ENCODE assay signal across 8 mouse cellular contexts in genomic region chr11:110449183-110449582, GRCm38 (mm10). TPM values are rescaled to one million over a fixed set of nuclear protein-coding genes. Genes with fewer than 3 reads are reported as not detected.
DNase-seq lines count a peak whose midpoint lies in the region; ATAC-seq and TF ChIP-seq lines count a peak whose summit lies in the region.
"Had no signal": no experiment of that assay in that cellular context is flagged by ENCODE, and none has a peak within 500 bp of the region (broad histone marks: within the 10 kb centered on the region; RNA-seq: fewer than 3 reads in every experiment).

No protein-coding gene starts in this region.

- WGBS in lung, postnatal 0 days = 27% methylated on average over 11 of the region's 11 CpGs
- 54% methylated on average over 11 of the region's 11 CpGs for WGBS in lung, adult 2 months
- 8% methylated on average over 11 of the region's 11 CpGs for WGBS in forebrain, embryonic 12.5 days
- WGBS in limb, embryonic 14.5 days = 8% methylated on average over 11 of the region's 11 CpGs
- 31% methylated on average over 11 of the region's 11 CpGs for WGBS in stomach, embryonic 16.5 days

- peak; percentile 25; the same call in 1 of the 2 replicates for ATAC-seq in lung, postnatal 0 days
- ATAC-seq in forebrain, embryonic 12.5 days (ENCODE audit: low FRiP score) = peak; percentile 44; the same call in 1 of the 2 replicates
- ATAC-seq in limb, embryonic 14.5 days (ENCODE audit: low FRiP score, low read depth) = 0 out of 2 replicates have a peak, but pooled peaks have one; percentile 18
- ATAC-seq in stomach, embryonic 16.5 days (ENCODE audit: insufficient read depth, low FRiP score) = no peak

- H3K9me3 ChIP-seq in lung, postnatal 0 days (ENCODE audit: low read length) = no peaks in the 10 kb centered on the region
- no peaks in the 10 kb centered on the region for H3K9me3 ChIP-seq in forebrain, embryonic 12.5 days
- H3K9me3 ChIP-seq in limb, embryonic 14.5 days (ENCODE audit: control insufficient read depth, low read length) = no peaks in the 10 kb centered on the region
- H3K9me3 ChIP-seq in stomach, embryonic 16.5 days (replicated peaks; ENCODE audit: control insufficient read depth, low read length) = no peaks in the 10 kb centered on the region

- peak; percentile 20 for DNase-seq in lung, postnatal 0 days (ENCODE audit: low spot score)
- DNase-seq in lung, adult 2 months = no peak
- DNase-seq in limb, embryonic 14.5 days (ENCODE audit: low spot score) = peak; percentile 72
- no peak for DNase-seq in left cerebral cortex, postnatal 4 days
- no peak for DNase-seq in lung, postnatal 4 days
- DNase-seq: right cerebral cortex, postnatal 14 days had no signal

- H3K4me3 ChIP-seq in lung, postnatal 0 days (ENCODE audit: low read depth, low read length) = no peak overlapping the region
- no peak overlapping the region for H3K4me3 ChIP-seq in lung, adult 2 months (replicated peaks; ENCODE audit: extremely low read depth, low read depth, low read length)
- H3K4me3 ChIP-seq in forebrain, embryonic 12.5 days (replicated peaks) = peak overlapping the region; percentile 21
- peak overlapping the region; percentile 16 for H3K4me3 ChIP-seq in limb, embryonic 14.5 days (replicated peaks; ENCODE audit: low read length)
- H3K4me3 ChIP-seq in stomach, embryonic 16.5 days (replicated peaks; ENCODE audit: low read length) = peak overlapping the region; percentile 24; the same call in 1 of the 2 replicates

- no peak for TF ChIP-seq CTCF in lung, postnatal 0 days (IDR thresholded peaks at IDR 0.05)
- TF ChIP-seq CTCF in lung, adult 2 months (IDR thresholded peaks at IDR 0.05; ENCODE audit: insufficient read depth, low read length) = no peak

- H3K9ac ChIP-seq in lung, postnatal 0 days (replicated peaks; ENCODE audit: low read depth) = no peak overlapping the region
- H3K9ac ChIP-seq in forebrain, embryonic 12.5 days = peak overlapping the region; percentile 26; the same call in 1 of the 2 replicates
- H3K9ac ChIP-seq in limb, embryonic 14.5 days (ENCODE audit: low read depth, low read length, severe bottlenecking) = 0 out of 2 replicates have a peak overlapping the region, but pooled peaks have one; percentile 7
- peak overlapping the region; percentile 49; the same call in 1 of the 2 replicates for H3K9ac ChIP-seq in stomach, embryonic 16.5 days (ENCODE audit: low read length)

- peak overlapping the region; percentile 50 for H3K4me2 ChIP-seq in lung, postnatal 0 days (replicated peaks; ENCODE audit: low read depth, low read length)
- peak overlapping the region; percentile 46 for H3K4me2 ChIP-seq in forebrain, embryonic 12.5 days
- H3K4me2 ChIP-seq in limb, embryonic 14.5 days (replicated peaks; ENCODE audit: low read depth, low read length, severe bottlenecking) = peak overlapping the region; percentile 40
- H3K4me2 ChIP-seq in stomach, embryonic 16.5 days (ENCODE audit: low read depth, low read length) = peak overlapping the region; percentile 47

- no peaks in the 10 kb centered on the region for H3K27me3 ChIP-seq in lung, postnatal 0 days (replicated peaks; ENCODE audit: insufficient read depth, low read length)
- H3K27me3 ChIP-seq in forebrain, embryonic 12.5 days = peaks cover 20% of the 10 kb centered on the region
- H3K27me3 ChIP-seq in limb, embryonic 14.5 days (ENCODE audit: control insufficient read depth, insufficient read depth, low read length) = no peaks in the 10 kb centered on the region
- H3K27me3 ChIP-seq in stomach, embryonic 16.5 days (ENCODE audit: control insufficient read depth, insufficient read depth, low read length) = no peaks in the 10 kb centered on the region

- TF ChIP-seq EP300 in lung, postnatal 0 days (IDR thresholded peaks at IDR 0.05) = no peak

- intact Hi-C loops in left cerebral cortex, postnatal 4 days (cut with DNase I) = no loop called here

- TF ChIP-seq POLR2A in lung, adult 2 months (IDR thresholded peaks at IDR 0.05; ENCODE audit: borderline replicate concordance, extremely low read depth, low read depth, low read length) = no peak
- TF ChIP-seq POLR2A in limb, embryonic 14.5 days (IDR thresholded peaks at IDR 0.05; ENCODE audit: borderline replicate concordance, extremely low read depth, insufficient read depth, insufficient read length) = no peak

- peaks cover 23% of the 10 kb centered on the region; the same call in 1 of the 2 replicates for H3K4me1 ChIP-seq in lung, postnatal 0 days (ENCODE audit: insufficient read depth, low read depth, low read length)
- peaks cover 2% of the 10 kb centered on the region; the same call in 1 of the 2 replicates for H3K4me1 ChIP-seq in lung, adult 2 months (ENCODE audit: control insufficient read depth, insufficient read depth, low read length)
- H3K4me1 ChIP-seq in forebrain, embryonic 12.5 days = peaks cover 30% of the 10 kb centered on the region
- H3K4me1 ChIP-seq in limb, embryonic 14.5 days (ENCODE audit: control insufficient read depth, insufficient read depth, low read length) = peaks cover 30% of the 10 kb centered on the region
- H3K4me1 ChIP-seq in stomach, embryonic 16.5 days (ENCODE audit: control insufficient read depth, insufficient read depth, low read length) = peaks cover 38% of the 10 kb centered on the region

- H3K36me3 ChIP-seq in lung, postnatal 0 days (ENCODE audit: insufficient read depth, low read length) = no peaks in the 10 kb centered on the region
- no peaks in the 10 kb centered on the region for H3K36me3 ChIP-seq in forebrain, embryonic 12.5 days (replicated peaks)
- no peaks in the 10 kb centered on the region for H3K36me3 ChIP-seq in limb, embryonic 14.5 days (ENCODE audit: control insufficient read depth, insufficient read depth, low read length)
- no peaks in the 10 kb centered on the region for H3K36me3 ChIP-seq in stomach, embryonic 16.5 days (ENCODE audit: control insufficient read depth, insufficient read depth, low read length)

- no peak overlapping the region for H3K27ac ChIP-seq in lung, postnatal 0 days (ENCODE audit: low read length)
- H3K27ac ChIP-seq in forebrain, embryonic 12.5 days = no peak overlapping the region
- H3K27ac ChIP-seq in limb, embryonic 14.5 days (replicated peaks; ENCODE audit: low read depth, low read length) = no peak overlapping the region
- H3K27ac ChIP-seq in stomach, embryonic 16.5 days (ENCODE audit: low read length) = peak overlapping the region; percentile 22

RNA-seq across cellular contexts. Expression of gene Map2k6, which starts 50.3 kb away (rescaled TPM):
- polyA plus RNA-seq in lung, postnatal 0 days (2015; fragmentation: Nextera tagmentation; extraction: Ambion mirVana) = 4.7 and 5.1 TPM in 2 replicates
- 2.1 and 2.3 TPM in 2 replicates for polyA plus RNA-seq in lung, adult 2 months (2012; rRNA removed)
- 39.5 and 40.3 TPM in 2 replicates for polyA plus RNA-seq in forebrain, embryonic 12.5 days (2016; fragmentation: Nextera tagmentation; extraction: Ambion mirVana)
- polyA plus RNA-seq in limb, embryonic 14.5 days (2012; rRNA removed) = 15.2 and 17.4 TPM in 2 replicates
- polyA plus RNA-seq in limb, embryonic 14.5 days (2014; fragmentation: Nextera tagmentation; extraction: Ambion mirVana) = 23.7 and 27.5 TPM in 2 replicates
- 16.9 and 17.6 TPM in 2 replicates for polyA plus RNA-seq in stomach, embryonic 16.5 days (2015; fragmentation: Nextera tagmentation; extraction: Ambion mirVana)
- total RNA-seq in left cerebral cortex, postnatal 4 days (2021) = 10 to 100 TPM; 33.0 to 35.7 TPM

Comparison
In these comparisons a context has a peak if more than half of its experiments do, and no peak if none do; other contexts are left out.
1. DNase-seq: peak in lung, postnatal 0 days (single experiment) and limb, embryonic 14.5 days (single experiment); none in lung, adult 2 months (single experiment), left cerebral cortex, postnatal 4 days (single experiment) and lung, postnatal 4 days (0 of 2).
2. H3K4me3 ChIP-seq: peak in forebrain, embryonic 12.5 days (single experiment), limb, embryonic 14.5 days (single experiment) and stomach, embryonic 16.5 days (single experiment); none in lung, postnatal 0 days (single experiment) and lung, adult 2 months (single experiment).
3. Peak in every context shown above with its lines, with median percentiles within 50 percentile points of each other: H3K4me2 ChIP-seq.